Mouse (Mus musculus): Measurements from ENCODE around the gene Cryge.

Cryge gene

GRCm38 (mm10) chr1:65012726-65013125, 38.2 kb downstream of the Cryge start:
- no peak for DNase-seq (ENCODE audit: extremely low spot score)

DNA sequence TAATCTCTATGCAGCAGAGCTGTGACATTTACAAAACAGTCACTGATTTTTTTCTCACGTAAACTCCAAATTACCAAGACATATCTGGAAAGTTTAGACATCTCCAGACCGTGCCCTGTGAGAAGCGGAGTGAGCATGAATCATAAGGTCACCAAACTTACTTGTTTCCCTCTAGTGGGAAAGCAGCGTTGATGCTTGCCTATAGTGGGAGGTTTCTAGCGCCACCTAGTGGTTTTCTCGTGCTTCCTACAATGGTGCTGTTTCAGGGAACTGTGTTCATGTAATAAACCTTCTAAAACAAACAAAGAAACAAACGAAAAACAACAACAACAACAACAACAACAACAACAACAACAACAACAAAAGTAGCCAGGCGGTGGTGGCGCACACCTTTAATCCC, 40.8 kb downstream of the Cryge start:
- DNase-seq (ENCODE audit: extremely low spot score): peak; percentile 72

GRCm38 (mm10) chr1:65005575-65005974, 45.4 kb downstream of the Cryge start:
- DNase-seq (ENCODE audit: extremely low spot score): no peak

GRCm38 (mm10) chr1:65004526-65004925, 46.4 kb downstream of the Cryge start:
- DNase-seq (ENCODE audit: extremely low spot score): no peak

Measured in embryo, embryonic 9.5 days (tissue).